Mouse (Mus musculus) heart, embryonic 10.5 days (tissue): Measurements from ENCODE around the gene Adamtsl3. TPM values are rescaled to one million over a fixed set of nuclear protein-coding genes. Genes with fewer than 3 reads are reported as not detected.
A peak's percentile ranks its signal among the peaks of the same experiment; 100 is the strongest.

Experiments used
- DNase-seq: peaks from one replicate; pipeline ENCODE4 v3.0.0-alpha.2; 2017; ENCODE audit warnings: low spot score
- H3K27ac ChIP-seq: fragments of 300-500 bp; sonication (generic); 2 replicates; pipeline ENCODE4 v1.5.1; 2016; ENCODE audit warnings: mild to moderate bottlenecking
- H3K27me3 ChIP-seq: fragments of 300-500 bp; sonication (generic); 2 replicates; pipeline ENCODE4 v1.6.1; 2016; ENCODE audit warnings: mild to moderate bottlenecking; ENCODE audit not compliant: poor library complexity, insufficient read depth, severe bottlenecking
- H3K36me3 ChIP-seq: fragments of 300-500 bp; sonication (generic); 2 replicates; pipeline ENCODE4 v1.6.1; 2016; ENCODE audit warnings: mild to moderate bottlenecking, moderate library complexity
- H3K4me1 ChIP-seq: fragments of 300-500 bp; sonication (generic); 2 replicates; pipeline ENCODE4 v1.6.1; 2016; ENCODE audit warnings: mild to moderate bottlenecking
- H3K4me3 ChIP-seq: fragments of 300-500 bp; sonication (generic); 2 replicates; pipeline ENCODE4 v1.5.1; 2016; ENCODE audit warnings: mild to moderate bottlenecking, moderate library complexity
- H3K9me3 ChIP-seq: fragments of 300-500 bp; sonication (generic); 2 replicates; pipeline ENCODE4 v1.6.1; 2016; ENCODE audit warnings: mild to moderate bottlenecking, moderate library complexity
- WGBS: fragments of 180-500 bp; shearing (Covaris S2); methylation state at CpG from one replicate; pipeline ENCODE4 v1.1.7; 2016; 5-methylcytosine and 5-hydroxymethylcytosine counted together
- polyA plus RNA-seq: library from polyadenylated mRNA; unstranded; fragments of >200 nt; fragmentation: Nextera tagmentation; extraction: Ambion mirVana; gene quantifications from 2 replicates; pipeline ENCODE4 v1.2.1, GENCODE M21; 2016

Gene Adamtsl3
- 0.06 and 0.22 TPM in 2 replicates for polyA plus RNA-seq

GRCm38 (mm10) chr7:82335211-82336121 is at the start of gene Adamtsl3:
Gene Adamtsl3, plus strand, starts transcription at chr7:82335694.
- WGBS = 2% methylated on average over 95 of the region's 95 CpGs
- Histone ChIP-seq H3K36me3 (no peaks in the 10 kb centered on the region), H3K4me3 (peak within 1 kb of the TSS; percentile 64), H3K4me1 (peaks cover 15% of the 10 kb centered on the region), H3K27ac (peak within 1 kb of the TSS; percentile 52), H3K9me3 (no peaks in the 10 kb centered on the region), H3K27me3 (peaks cover 86% of the 10 kb centered on the region)
- peak; percentile 74 for DNase-seq

GRCm38 (mm10) chr7:82287242-82287641 is 48.3 kb upstream of the Adamtsl3 start:
- Histone ChIP-seq H3K36me3 (no peaks in the 10 kb centered on the region), H3K4me3 (no peak overlapping the region), H3K27ac (no peak overlapping the region), H3K9me3 (no peaks in the 10 kb centered on the region), H3K4me1 (no peaks in the 10 kb centered on the region), H3K27me3 (peaks cover 4% of the 10 kb centered on the region; the same call in 1 of the 2 replicates)
- 85% methylated on average over 2 of the region's 2 CpGs for WGBS
- DNase-seq = no peak

GRCm38 (mm10) chr7:82293441-82293840 is 42.1 kb upstream of the Adamtsl3 start:
- H3K9me3 ChIP-seq = no peaks in the 10 kb centered on the region
- 80% methylated on average over 7 of the region's 7 CpGs for WGBS
- no peak for DNase-seq
- no peaks in the 10 kb centered on the region; the same call in 1 of the 2 replicates for H3K27me3 ChIP-seq
- H3K36me3 ChIP-seq = no peaks in the 10 kb centered on the region
- H3K4me1 ChIP-seq = peaks cover 6% of the 10 kb centered on the region; the same call in 1 of the 2 replicates
- no peak overlapping the region for H3K27ac ChIP-seq
- no peak overlapping the region for H3K4me3 ChIP-seq

- Histone ChIP-seq H3K9me3 (no peaks in the 10 kb centered on the region), H3K4me3 (no peak overlapping the region), H3K27me3 (no peaks in the 10 kb centered on the region; the same call in 1 of the 2 replicates), H3K4me1 (peaks cover 6% of the 10 kb centered on the region; the same call in 1 of the 2 replicates), H3K27ac (no peak overlapping the region), H3K36me3 (no peaks in the 10 kb centered on the region)
- DNase-seq = no peak
- WGBS = 83% methylated on average over 10 of the region's 10 CpGs
Measured at GRCm38 (mm10) chr7:82294083-82294482, 41.4 kb upstream of the Adamtsl3 start.

GRCm38 (mm10) chr7:82294611-82295010 is 40.9 kb upstream of the Adamtsl3 start:
- H3K27ac ChIP-seq = no peak overlapping the region
- WGBS = 75% methylated on average over 2 of the region's 2 CpGs
- no peak overlapping the region for H3K4me3 ChIP-seq
- peaks cover 6% of the 10 kb centered on the region; the same call in 1 of the 2 replicates for H3K4me1 ChIP-seq
- no peaks in the 10 kb centered on the region for H3K9me3 ChIP-seq
- H3K27me3 ChIP-seq = no peaks in the 10 kb centered on the region; the same call in 1 of the 2 replicates
- H3K36me3 ChIP-seq = no peaks in the 10 kb centered on the region
- no peak for DNase-seq

GRCm38 (mm10) chr7:82308398-82308797 is 27.1 kb upstream of the Adamtsl3 start:
- Histone ChIP-seq H3K36me3 (no peaks in the 10 kb centered on the region), H3K9me3 (no peaks in the 10 kb centered on the region), H3K4me3 (no peak overlapping the region), H3K27ac (no peak overlapping the region), H3K4me1 (no peaks in the 10 kb centered on the region), H3K27me3 (no peaks in the 10 kb centered on the region)
- 75% methylated on average over 4 of the region's 4 CpGs for WGBS
- no peak for DNase-seq

- WGBS = 76% methylated on average over 12 of the region's 12 CpGs
- Histone ChIP-seq H3K27me3 (peaks cover 5% of the 10 kb centered on the region; the same call in 1 of the 2 replicates), H3K4me1 (peaks cover 8% of the 10 kb centered on the region), H3K36me3 (no peaks in the 10 kb centered on the region), H3K9me3 (no peaks in the 10 kb centered on the region), H3K4me3 (no peak overlapping the region), H3K27ac (no peak overlapping the region)
- DNase-seq = no peak
Measured at GRCm38 (mm10) chr7:82318515-82318914, 17.0 kb upstream of the Adamtsl3 start.

- 35% methylated on average over 1 of the region's 1 CpGs for WGBS
Measured at GRCm38 (mm10) chr7:82326616-82327015, 8.9 kb upstream of the Adamtsl3 start.

GRCm38 (mm10) chr7:82327201-82327600 is 8.3 kb upstream of the Adamtsl3 start:
- H3K4me3 ChIP-seq = no peak overlapping the region
- peak; percentile 20 for DNase-seq
- H3K36me3 ChIP-seq = no peaks in the 10 kb centered on the region
- no peaks in the 10 kb centered on the region for H3K4me1 ChIP-seq
- H3K9me3 ChIP-seq = no peaks in the 10 kb centered on the region
- 65% methylated on average over 4 of the region's 4 CpGs for whole genome bisulfite sequencing
- peaks cover 11% of the 10 kb centered on the region; the same call in 1 of the 2 replicates for H3K27me3 ChIP-seq
- H3K27ac ChIP-seq = no peak overlapping the region

More at GRCm38 (mm10) chr7:82326616-82327015, 8.9 kb upstream of the Adamtsl3 start:
- Histone ChIP-seq H3K27ac (no peak overlapping the region), H3K9me3 (no peaks in the 10 kb centered on the region), H3K4me3 (no peak overlapping the region), H3K27me3 (peaks cover 5% of the 10 kb centered on the region; the same call in 1 of the 2 replicates), H3K4me1 (no peaks in the 10 kb centered on the region), H3K36me3 (no peaks in the 10 kb centered on the region)
- DNase-seq = peak; percentile 41

- H3K27ac ChIP-seq = no peak overlapping the region
- H3K4me1 ChIP-seq = no peaks in the 10 kb centered on the region
- no peaks in the 10 kb centered on the region for H3K9me3 ChIP-seq
- peaks cover 17% of the 10 kb centered on the region; the same call in 1 of the 2 replicates for H3K27me3 ChIP-seq
- H3K4me3 ChIP-seq = no peak overlapping the region
- 49% methylated on average over 5 of the region's 5 CpGs for WGBS
- peak; percentile 51 for DNase-seq
- no peaks in the 10 kb centered on the region for H3K36me3 ChIP-seq
Measured at GRCm38 (mm10) chr7:82327881-82328280, 7.6 kb upstream of the Adamtsl3 start.

GRCm38 (mm10) chr7:82329831-82330230 is 5.7 kb upstream of the Adamtsl3 start:
- Histone ChIP-seq H3K27me3 (peaks cover 36% of the 10 kb centered on the region), H3K9me3 (no peaks in the 10 kb centered on the region), H3K27ac (no peak overlapping the region), H3K4me1 (no peaks in the 10 kb centered on the region), H3K36me3 (no peaks in the 10 kb centered on the region), H3K4me3 (no peak overlapping the region)
- DNase-seq = peak; percentile 58
- 47% methylated on average over 4 of the region's 4 CpGs for WGBS

- H3K36me3 ChIP-seq = no peaks in the 10 kb centered on the region
- H3K4me3 ChIP-seq = no peak overlapping the region
- no peaks in the 10 kb centered on the region for H3K9me3 ChIP-seq
- H3K4me1 ChIP-seq = peaks cover 9% of the 10 kb centered on the region
- no peak overlapping the region for H3K27ac ChIP-seq
- peaks cover 47% of the 10 kb centered on the region for H3K27me3 ChIP-seq
- WGBS = 64% methylated on average over 6 of the region's 6 CpGs
- peak; percentile 27 for DNase-seq
Measured at GRCm38 (mm10) chr7:82330860-82331259, 4.6 kb upstream of the Adamtsl3 start.

- H3K27me3 ChIP-seq = peaks cover 78% of the 10 kb centered on the region
Measured at GRCm38 (mm10) chr7:82334000-82334399, 1.5 kb upstream of the Adamtsl3 start.

More at GRCm38 (mm10) chr7:82334000-82334399, 1.5 kb upstream of the Adamtsl3 start:
- Histone ChIP-seq H3K4me3 (no peak overlapping the region), H3K36me3 (no peaks in the 10 kb centered on the region), H3K27ac (no peak overlapping the region), H3K4me1 (peaks cover 15% of the 10 kb centered on the region), H3K9me3 (no peaks in the 10 kb centered on the region)
- peak; percentile 64 for DNase-seq
- 79% methylated on average over 1 of the region's 1 CpGs for WGBS
